Mouse (Mus musculus): ENCODE measurements around the gene Foxo3. TPM values are rescaled to one million over a fixed set of nuclear protein-coding genes. Genes with fewer than 3 reads are reported as not detected.

The Foxo3 gene
- polyA plus RNA-seq, 1 experiment from 2014 or later, result 3.5 TPM

- Histone ChIP-seq H3K27ac (no peak overlapping the region), H3K36me3 (peaks cover 11% of the 10 kb centered on the region), H3K4me2 (replicated peaks) (no peak overlapping the region), H3K4me3 (replicated peaks) (no peak overlapping the region), H3K9ac (replicated peaks) (no peak overlapping the region), H3K4me1 (replicated peaks) (peaks cover 14% of the 10 kb centered on the region), H3K27me3 (no peaks in the 10 kb centered on the region), H3K9me3 (no peaks in the 10 kb centered on the region)
- WGBS, result 61% methylated on average over 9 of the region's 9 CpGs
- no peak for ATAC-seq
Measured at GRCm38 (mm10) chr10:42188091-42188490, 88.5 kb downstream of the Foxo3 start.

GRCm38 (mm10) chr10:42186941-42187401, 89.6 kb downstream of the Foxo3 start:
- WGBS, result 91% methylated on average over 9 of the region's 9 CpGs
- Histone ChIP-seq H3K4me1 (replicated peaks) (peaks cover 11% of the 10 kb centered on the region), H3K36me3 (peaks cover 13% of the 10 kb centered on the region), H3K9me3 (no peaks in the 10 kb centered on the region), H3K9ac (replicated peaks) (no peak overlapping the region), H3K27me3 (no peaks in the 10 kb centered on the region), H3K27ac (no peak overlapping the region), H3K4me2 (replicated peaks) (no peak overlapping the region), H3K4me3 (replicated peaks) (no peak overlapping the region)
- ATAC-seq, result no peak

- no peaks in the 10 kb centered on the region for H3K9me3 ChIP-seq
- no peak overlapping the region for H3K9ac ChIP-seq (replicated peaks)
- H3K27ac ChIP-seq, result no peak overlapping the region
- H3K4me2 ChIP-seq (replicated peaks), result no peak overlapping the region
- no peak overlapping the region for H3K4me3 ChIP-seq (replicated peaks)
- no peaks in the 10 kb centered on the region for H3K27me3 ChIP-seq
- no peaks in the 10 kb centered on the region for H3K4me1 ChIP-seq (replicated peaks)
- WGBS, result 88% methylated on average over 8 of the region's 8 CpGs
- H3K36me3 ChIP-seq, result peaks cover 12% of the 10 kb centered on the region
- ATAC-seq, result no peak
Measured at GRCm38 (mm10) chr10:42180333-42180732, 96.2 kb downstream of the Foxo3 start.

GRCm38 (mm10) chr10:42178751-42179150, 97.8 kb downstream of the Foxo3 start:
- no peak overlapping the region for H3K27ac ChIP-seq
- no peak overlapping the region for H3K9ac ChIP-seq (replicated peaks)
- no peak overlapping the region for H3K4me3 ChIP-seq (replicated peaks)
- H3K9me3 ChIP-seq, result no peaks in the 10 kb centered on the region
- whole genome bisulfite sequencing, result 85% methylated on average over 11 of the region's 11 CpGs
- H3K4me1 ChIP-seq (replicated peaks), result peaks cover 2% of the 10 kb centered on the region; the same call in 1 of the 2 replicates
- no peak for ATAC-seq
- H3K27me3 ChIP-seq, result no peaks in the 10 kb centered on the region
- no peak overlapping the region for H3K4me2 ChIP-seq (replicated peaks)
- 0 out of 2 replicates have a peak, but pooled peaks cover 4% of the 10 kb centered on the region for H3K36me3 ChIP-seq

GRCm38 (mm10) chr10:42177771-42178674, 98.5 kb downstream of the Foxo3 start:
- no peak for ATAC-seq
- Histone ChIP-seq H3K27ac (no peak overlapping the region), H3K9me3 (no peaks in the 10 kb centered on the region), H3K4me3 (replicated peaks) (no peak overlapping the region), H3K9ac (replicated peaks) (no peak overlapping the region), H3K4me1 (replicated peaks) (peaks cover 3% of the 10 kb centered on the region; the same call in 1 of the 2 replicates), H3K27me3 (no peaks in the 10 kb centered on the region), H3K4me2 (replicated peaks) (no peak overlapping the region), H3K36me3 (0 out of 2 replicates have a peak, but pooled peaks cover 1% of the 10 kb centered on the region)
- 94% methylated on average over 16 of the region's 16 CpGs for WGBS

- H3K4me1 ChIP-seq (replicated peaks), result peaks cover 3% of the 10 kb centered on the region; the same call in 1 of the 2 replicates
- no peak overlapping the region for H3K4me2 ChIP-seq (replicated peaks)
- WGBS, result 81% methylated on average over 5 of the region's 5 CpGs
- no peak overlapping the region for H3K27ac ChIP-seq
- no peak overlapping the region for H3K9ac ChIP-seq (replicated peaks)
- no peaks in the 10 kb centered on the region for H3K36me3 ChIP-seq
- H3K4me3 ChIP-seq (replicated peaks), result no peak overlapping the region
- H3K9me3 ChIP-seq, result no peaks in the 10 kb centered on the region
- H3K27me3 ChIP-seq, result no peaks in the 10 kb centered on the region
- no peak for ATAC-seq
Measured at GRCm38 (mm10) chr10:42174283-42174682, 102.3 kb downstream of the Foxo3 start.

GRCm38 (mm10) chr10:42173839-42174238, 102.7 kb downstream of the Foxo3 start:
- Histone ChIP-seq H3K9ac (replicated peaks) (no peak overlapping the region), H3K4me2 (replicated peaks) (no peak overlapping the region), H3K4me3 (replicated peaks) (no peak overlapping the region), H3K27me3 (no peaks in the 10 kb centered on the region), H3K27ac (no peak overlapping the region), H3K9me3 (no peaks in the 10 kb centered on the region), H3K36me3 (no peaks in the 10 kb centered on the region), H3K4me1 (replicated peaks) (peaks cover 3% of the 10 kb centered on the region; the same call in 1 of the 2 replicates)
- WGBS, result 68% methylated on average over 1 of the region's 1 CpGs
- ATAC-seq, result no peak

- no peak overlapping the region for H3K4me2 ChIP-seq (replicated peaks)
- peaks cover 3% of the 10 kb centered on the region; the same call in 1 of the 2 replicates for H3K4me1 ChIP-seq (replicated peaks)
- no peaks in the 10 kb centered on the region for H3K27me3 ChIP-seq
- no peaks in the 10 kb centered on the region for H3K9me3 ChIP-seq
- no peak overlapping the region for H3K27ac ChIP-seq
- H3K36me3 ChIP-seq, result no peaks in the 10 kb centered on the region
- ATAC-seq, result no peak
- H3K4me3 ChIP-seq (replicated peaks), result no peak overlapping the region
- no peak overlapping the region for H3K9ac ChIP-seq (replicated peaks)
- WGBS, result 16% methylated on average over 5 of the region's 5 CpGs
Measured at GRCm38 (mm10) chr10:42170889-42171347, 105.6 kb downstream of the Foxo3 start.

- Histone ChIP-seq H3K27me3 (no peaks in the 10 kb centered on the region), H3K9ac (replicated peaks) (no peak overlapping the region), H3K4me1 (replicated peaks) (peaks cover 3% of the 10 kb centered on the region; the same call in 1 of the 2 replicates), H3K4me2 (replicated peaks) (no peak overlapping the region), H3K4me3 (replicated peaks) (no peak overlapping the region), H3K27ac (no peak overlapping the region), H3K9me3 (no peaks in the 10 kb centered on the region), H3K36me3 (no peaks in the 10 kb centered on the region)
- ATAC-seq, result no peak
- WGBS, result 84% methylated on average over 5 of the region's 5 CpGs
Measured at GRCm38 (mm10) chr10:42170201-42170600, 106.4 kb downstream of the Foxo3 start.

- no peak for ATAC-seq
- WGBS, result 61% methylated on average over 2 of the region's 2 CpGs
- Histone ChIP-seq H3K4me3 (replicated peaks) (no peak overlapping the region), H3K27ac (no peak overlapping the region), H3K27me3 (no peaks in the 10 kb centered on the region), H3K4me2 (replicated peaks) (no peak overlapping the region), H3K4me1 (replicated peaks) (peaks cover 3% of the 10 kb centered on the region), H3K9ac (replicated peaks) (no peak overlapping the region), H3K9me3 (peaks cover 15% of the 10 kb centered on the region), H3K36me3 (no peaks in the 10 kb centered on the region)
Measured at GRCm38 (mm10) chr10:42154727-42155126, 121.8 kb downstream of the Foxo3 start.

- no peak overlapping the region for H3K4me3 ChIP-seq (replicated peaks)
- 41% methylated on average over 14 of the region's 14 CpGs for WGBS
Measured at GRCm38 (mm10) chr10:42152426-42153205, 123.9 kb downstream of the Foxo3 start.

GRCm38 (mm10) chr10:42149767-42150166, 126.8 kb downstream of the Foxo3 start:
- 94% methylated on average over 3 of the region's 3 CpGs for WGBS
- Histone ChIP-seq H3K9me3 (no peaks in the 10 kb centered on the region), H3K36me3 (no peaks in the 10 kb centered on the region), H3K4me1 (replicated peaks) (peaks cover 3% of the 10 kb centered on the region), H3K4me2 (replicated peaks) (no peak overlapping the region), H3K27me3 (no peaks in the 10 kb centered on the region), H3K27ac (no peak overlapping the region), H3K9ac (replicated peaks) (no peak overlapping the region), H3K4me3 (replicated peaks) (no peak overlapping the region)
- ATAC-seq, result no peak

More at GRCm38 (mm10) chr10:42152426-42153205, 123.9 kb downstream of the Foxo3 start:
- no peaks in the 10 kb centered on the region for H3K27me3 ChIP-seq
- H3K27ac ChIP-seq, result no peak overlapping the region
- no peak overlapping the region for H3K9ac ChIP-seq (replicated peaks)
- H3K9me3 ChIP-seq, result peaks cover 6% of the 10 kb centered on the region
- H3K4me1 ChIP-seq (replicated peaks), result peaks cover 3% of the 10 kb centered on the region
- H3K4me2 ChIP-seq (replicated peaks), result no peak overlapping the region
- no peak for ATAC-seq
- no peaks in the 10 kb centered on the region for H3K36me3 ChIP-seq
